Mouse (Mus musculus): ENCODE measurements around the gene Wdr95.
"Not testable (repeated sequence)": the region's sequence is repeated elsewhere in the genome, so short reads cannot be mapped to it uniquely, and the experiment has no call there.

DNA sequence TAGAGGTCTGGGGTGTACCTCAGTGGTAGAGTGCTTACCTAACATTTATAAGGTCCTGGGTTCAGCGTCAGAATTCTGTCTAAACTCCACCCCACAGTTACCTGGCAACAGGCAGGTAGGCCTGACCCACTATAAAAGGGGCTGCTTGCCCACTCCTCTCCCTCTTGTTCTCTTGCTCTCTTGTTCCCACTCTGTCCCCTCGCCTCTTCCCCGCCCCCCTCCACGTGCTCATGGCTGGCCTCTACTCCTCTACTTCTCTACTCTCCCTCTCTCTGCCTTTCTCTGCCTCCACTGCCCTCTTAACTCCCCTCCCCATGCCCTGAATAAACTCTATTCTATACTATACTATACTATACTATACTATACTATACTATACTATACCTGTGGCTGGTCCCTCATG is 1.2 kb upstream of the Wdr95 start:
- TF ChIP-seq CTCF (IDR thresholded peaks at IDR 0.05; ENCODE audit: low read depth, low read length); EP300 (IDR thresholded peaks at IDR 0.05; ENCODE audit: insufficient read depth, low read depth, low read length); POLR2A (IDR thresholded peaks at IDR 0.05; ENCODE audit: insufficient read depth, low read length): not testable (repeated sequence)
